Mouse (Mus musculus) spleen, adult 10 weeks (tissue): ENCODE measurements around the gene Dbp. TPM values are rescaled to one million over a fixed set of nuclear protein-coding genes. Genes with fewer than 3 reads are reported as not detected.

Experiments
- polyA plus RNA-seq: library from polyadenylated mRNA; stranded (reverse); fragments of 350-450 nt; fragmentation: Illumina TruSeq; extraction: RNeasy Lipid Tissue Mini Kit (QIAGEN cat#74804); gene quantifications from one replicate; pipeline ENCODE4 v1.2.3, GENCODE M21; 2015; ENCODE audit warnings: low replicate concordance; ENCODE audit not compliant: insufficient read depth

Gene Dbp
- polyA plus RNA-seq, result 14.8 TPM

GRCm38 (mm10) chr7:45704730-45705442 is at the start of gene Dbp:
Gene Dbp (plus strand): TSS chr7:45705088.

GRCm38 (mm10) chr7:45666161-45666560 is 38.7 kb upstream of the Dbp start, which contains the start of gene Fut2:
Gene Fut2 (minus strand): TSS chr7:45666394.

GRCm38 (mm10) chr7:45683396-45684050 is 21.4 kb upstream of the Dbp start, which contains the start of gene Ntn5:
Gene Ntn5 (plus strand): TSS chr7:45684022.

GRCm38 (mm10) chr7:45693921-45694591 is 10.8 kb upstream of the Dbp start, which contains the start of gene Sec1:
Gene Sec1 (minus strand): TSS chr7:45694402.

GRCm38 (mm10) chr7:45699523-45700141 is 5.3 kb upstream of the Dbp start, which contains the start of gene Car11:
Gene Car11 (plus strand): TSS chr7:45699843.

DNA sequence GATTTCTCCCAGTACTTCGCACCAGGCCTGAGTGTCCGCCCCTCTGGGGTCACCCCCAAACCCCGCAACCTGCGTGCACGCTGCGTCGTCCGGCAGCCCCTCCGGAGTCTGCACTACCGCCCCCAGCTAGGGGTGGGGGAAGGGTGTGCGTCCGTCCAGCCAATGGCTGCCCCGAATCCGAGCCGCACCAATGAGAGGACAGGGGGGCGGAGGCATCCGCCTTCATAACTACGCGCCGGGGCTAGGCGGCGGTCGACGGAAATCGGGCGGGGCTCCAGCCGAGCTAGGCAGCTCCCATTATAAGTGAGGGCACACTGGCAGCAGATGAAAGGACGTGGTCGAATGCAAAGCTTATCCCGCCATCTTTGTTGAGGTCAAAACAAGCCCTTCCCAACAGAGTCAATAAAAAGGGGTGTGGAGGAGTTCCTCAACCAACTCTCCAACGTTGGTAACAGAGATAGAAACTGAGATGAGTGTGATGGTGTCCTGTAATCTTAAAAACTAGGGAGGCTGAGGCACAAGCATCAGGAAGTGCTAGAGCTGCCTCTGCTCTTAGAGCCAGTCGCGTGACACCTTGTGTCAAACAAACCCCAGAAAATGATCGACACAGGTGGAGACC is 10.3 kb downstream of the Dbp start, which contains the start of gene Rpl18:
Gene Rpl18, plus strand, starts transcription at position 368 of the 619 bp plus-strand sequence.

GRCm38 (mm10) chr7:45717918-45718297 is 13.0 kb downstream of the Dbp start, which contains the start of gene Sphk2:
Gene Sphk2 (minus strand): TSS chr7:45718002.

DNA sequence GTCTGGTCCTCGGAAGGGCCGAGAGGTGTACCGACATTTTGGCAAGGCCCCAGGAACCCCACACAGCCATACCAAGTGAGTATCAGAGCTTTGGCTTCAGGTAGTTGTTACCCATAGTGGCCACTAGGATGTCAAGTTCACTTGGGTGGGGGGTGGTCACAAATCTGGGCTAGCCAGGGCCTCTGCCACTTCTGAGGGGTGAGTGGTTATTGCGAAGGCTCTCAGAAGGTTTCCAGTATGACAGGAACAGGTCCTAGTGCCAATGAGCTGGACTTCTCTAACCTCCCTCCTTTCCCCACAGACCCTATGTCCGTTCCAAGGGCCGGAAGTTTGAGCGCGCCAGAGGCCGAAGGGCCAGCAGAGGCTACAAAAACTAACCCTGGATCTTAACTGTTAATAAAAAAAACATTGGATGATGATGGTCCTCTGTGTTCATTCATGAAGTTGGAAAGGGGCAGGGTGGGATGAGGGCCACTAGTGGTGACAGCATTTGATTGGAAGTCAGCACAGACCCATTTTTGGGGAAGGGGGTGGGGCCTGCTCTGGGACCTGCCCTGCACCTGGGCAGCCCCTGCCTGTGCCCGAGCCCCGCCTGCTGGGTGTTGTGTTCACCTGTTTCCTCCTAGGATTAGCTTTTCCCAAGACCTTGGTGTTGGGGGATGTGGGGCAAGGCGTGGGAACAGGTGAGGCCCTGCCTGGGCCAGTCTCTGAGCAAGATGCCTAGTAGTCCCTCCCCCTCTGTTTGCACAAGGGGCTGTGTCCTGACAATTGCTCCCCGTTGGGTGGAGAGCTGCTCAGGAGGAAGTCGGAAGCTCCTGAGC is 15.7 kb downstream of the Dbp start, which contains the start of gene Fam83e:
Gene Fam83e, plus strand, starts transcription at position 800 of the 821 bp plus-strand sequence.

GRCm38 (mm10) chr7:45725713-45726112 is 20.8 kb downstream of the Dbp start, which contains the start of gene Spaca4:
Gene Spaca4 (minus strand): TSS chr7:45725813.

Other genes with a start within 250 kb of the Dbp start
- 761 TPM for gene Ftl1, start 245.2 kb upstream of the Dbp start, polyA plus RNA-seq
- 41.1 TPM for gene Bax, start 238.2 kb upstream of the Dbp start, polyA plus RNA-seq
- 0.11 TPM for gene Tulp2, start 223.2 kb upstream of the Dbp start, polyA plus RNA-seq
- not detected for gene Gm45808, start 218.3 kb upstream of the Dbp start, polyA plus RNA-seq
- gene Dhdh, start 216.3 kb upstream of the Dbp start, polyA plus RNA-seq, result 6.0 TPM
- gene Nucb1, start 194.7 kb upstream of the Dbp start, polyA plus RNA-seq, result 82.9 TPM
- 28.5 TPM for gene Ppp1r15a, start 178.8 kb upstream of the Dbp start, polyA plus RNA-seq
- gene Plekha4, start 178.8 kb upstream of the Dbp start, polyA plus RNA-seq, result 3.0 TPM
- gene Hsd17b14, start 150.2 kb upstream of the Dbp start, polyA plus RNA-seq, result 0.86 TPM
- gene Bcat2, start 134.9 kb upstream of the Dbp start, polyA plus RNA-seq, result 27.9 TPM
- not detected for gene Fgf21, start 89.6 kb upstream of the Dbp start, polyA plus RNA-seq
- gene Fut1, start 87.8 kb upstream of the Dbp start, polyA plus RNA-seq, result 0.51 TPM
- 0.46 TPM for gene Izumo1, start 83.3 kb upstream of the Dbp start, polyA plus RNA-seq
- 2.6 TPM for gene Rasip1, start 77.6 kb upstream of the Dbp start, polyA plus RNA-seq
- 1.0 TPM for gene Mamstr, start 65.1 kb upstream of the Dbp start, polyA plus RNA-seq
- not detected for gene Fut2, start 38.7 kb upstream of the Dbp start, polyA plus RNA-seq
- gene Ntn5, start 21.1 kb upstream of the Dbp start, polyA plus RNA-seq, result not detected
- gene Sec1, start 10.7 kb upstream of the Dbp start, polyA plus RNA-seq, result 0.12 TPM
- gene Car11, start 5.2 kb upstream of the Dbp start, polyA plus RNA-seq, result 0.83 TPM
- gene Rpl18, start 10.4 kb downstream of the Dbp start, polyA plus RNA-seq, result 565 TPM
- 5.7 TPM for gene Sphk2, start 12.9 kb downstream of the Dbp start, polyA plus RNA-seq
- 0.17 TPM for gene Fam83e, start 16.1 kb downstream of the Dbp start, polyA plus RNA-seq
- gene Spaca4, start 20.7 kb downstream of the Dbp start, polyA plus RNA-seq, result not detected
- not detected for gene Lmtk3, start 78.7 kb downstream of the Dbp start, polyA plus RNA-seq
- gene Sult2b1, start 79.6 kb downstream of the Dbp start, polyA plus RNA-seq, result 0.25 TPM
- 52.5 TPM for gene Cyth2, start 109.5 kb downstream of the Dbp start, polyA plus RNA-seq
- gene Kcnj14, start 119.7 kb downstream of the Dbp start, polyA plus RNA-seq, result not detected
- 9.6 TPM for gene Grwd1, start 125.9 kb downstream of the Dbp start, polyA plus RNA-seq
- 76.4 TPM for gene Kdelr1, start 167.7 kb downstream of the Dbp start, polyA plus RNA-seq
- gene Grin2d, start 173.3 kb downstream of the Dbp start, polyA plus RNA-seq, result 0.11 TPM
- gene Syngr4, start 191.6 kb downstream of the Dbp start, polyA plus RNA-seq, result not detected
- gene Tmem143, start 191.9 kb downstream of the Dbp start, polyA plus RNA-seq, result 2.7 TPM
- gene Emp3, start 216.3 kb downstream of the Dbp start, polyA plus RNA-seq, result 90.7 TPM
- gene Ccdc114, start 219.0 kb downstream of the Dbp start, polyA plus RNA-seq, result 2.7 TPM